Mouse (Mus musculus): ENCODE data around the gene Gm38431. TPM values are rescaled to one million over a fixed set of nuclear protein-coding genes. Genes with fewer than 3 reads are reported as not detected.

The Gm38431 gene
- polyA plus RNA-seq (2012; rRNA removed; ENCODE audit: low replicate concordance) = 1.6 and 3.5 TPM in 2 replicates

GRCm38 (mm10) chr9:21091707-21092320 is at the start of gene Gm38431, which contains the start of gene Raver1:
Gene Gm38431, minus strand, starts transcription at chr9:21091997.
Gene Raver1, minus strand, starts transcription at chr9:21092008.

GRCm38 (mm10) chr9:21131059-21131956 is 39.5 kb upstream of the Gm38431 start, which contains the start of gene Tyk2:
Gene Tyk2, minus strand, starts transcription at chr9:21131243.

GRCm38 (mm10) chr9:21073044-21073840 is 18.6 kb downstream of the Gm38431 start, which contains the start of the genes Gm49373 and Fdx1l:
Gene Gm49373, minus strand, starts transcription at chr9:21073096.
Gene Fdx1l, minus strand, starts transcription at chr9:21073614.

GRCm38 (mm10) chr9:21067006-21067684 is 24.7 kb downstream of the Gm38431 start, which contains the start of gene Zglp1:
Gene Zglp1, minus strand, starts transcription at chr9:21067093.

GRCm38 (mm10) chr9:21031896-21032351 is 59.9 kb downstream of the Gm38431 start, which contains the start of gene Icam5:
Gene Icam5, plus strand, starts transcription at chr9:21032073.

GRCm38 (mm10) chr9:21029291-21030054 is 62.3 kb downstream of the Gm38431 start, which contains the start of gene Icam4:
Gene Icam4, plus strand, starts transcription at chr9:21029373.

Other genes starting within 250 kb of the Gm38431 start
- gene A230050P20Rik, start 223.4 kb downstream of the Gm38431 start, polyA plus RNA-seq (2012; rRNA removed; ENCODE audit: low replicate concordance) = 48.6 and 128 TPM in 2 replicates
- gene Angptl6, start 212.3 kb downstream of the Gm38431 start, polyA plus RNA-seq (2012; rRNA removed; ENCODE audit: low replicate concordance) = 4.5 and 5.8 TPM in 2 replicates
- gene Ppan, start 203.8 kb downstream of the Gm38431 start, polyA plus RNA-seq (2012; rRNA removed; ENCODE audit: low replicate concordance) = 28.2 and 102 TPM in 2 replicates
- 84.9 and 143 TPM in 2 replicates for gene Eif3g, start 193.4 kb downstream of the Gm38431 start, polyA plus RNA-seq (2012; rRNA removed; ENCODE audit: low replicate concordance)
- gene Dnmt1, start 132.1 kb downstream of the Gm38431 start, polyA plus RNA-seq (2012; rRNA removed; ENCODE audit: low replicate concordance) = 12.0 and 35.0 TPM in 2 replicates
- gene S1pr2, start 115.2 kb downstream of the Gm38431 start, polyA plus RNA-seq (2012; rRNA removed; ENCODE audit: low replicate concordance) = 7.9 and 32.2 TPM in 2 replicates
- gene Mrpl4, start 89.3 kb downstream of the Gm38431 start, polyA plus RNA-seq (2012; rRNA removed; ENCODE audit: low replicate concordance) = 120 and 141 TPM in 2 replicates
- gene Icam1, start 76.0 kb downstream of the Gm38431 start, polyA plus RNA-seq (2012; rRNA removed; ENCODE audit: low replicate concordance) = 23.9 and 35.6 TPM in 2 replicates
- gene Icam4, start 62.6 kb downstream of the Gm38431 start, polyA plus RNA-seq (2012; rRNA removed; ENCODE audit: low replicate concordance) = 0.16 and 0.45 TPM in 2 replicates
- gene Icam5, start 59.9 kb downstream of the Gm38431 start, polyA plus RNA-seq (2012; rRNA removed; ENCODE audit: low replicate concordance) = 0.13 and 1.3 TPM in 2 replicates
- 0.39 TPM in 1 of 2 replicates, not detected in the other for gene Zglp1, start 24.9 kb downstream of the Gm38431 start, polyA plus RNA-seq (2012; rRNA removed; ENCODE audit: low replicate concordance)
- gene Gm49373, start 18.9 kb downstream of the Gm38431 start, polyA plus RNA-seq (2012; rRNA removed; ENCODE audit: low replicate concordance) = 0.19 and 0.48 TPM in 2 replicates
- gene Fdx1l, start 18.4 kb downstream of the Gm38431 start, polyA plus RNA-seq (2012; rRNA removed; ENCODE audit: low replicate concordance) = 67.7 and 90.0 TPM in 2 replicates
- 38.5 and 87.3 TPM in 2 replicates for gene Raver1, start within 50 bp of the Gm38431 start, polyA plus RNA-seq (2012; rRNA removed; ENCODE audit: low replicate concordance)
- 30.7 and 32.8 TPM in 2 replicates for gene Tyk2, start 39.2 kb upstream of the Gm38431 start, polyA plus RNA-seq (2012; rRNA removed; ENCODE audit: low replicate concordance)
- 55.1 and 87.0 TPM in 2 replicates for gene Cdc37, start 58.0 kb upstream of the Gm38431 start, polyA plus RNA-seq (2012; rRNA removed; ENCODE audit: low replicate concordance)
- 14.4 and 17.0 TPM in 2 replicates for gene Pde4a, start 73.7 kb upstream of the Gm38431 start, polyA plus RNA-seq (2012; rRNA removed; ENCODE audit: low replicate concordance)
- gene Keap1, start 147.4 kb upstream of the Gm38431 start, polyA plus RNA-seq (2012; rRNA removed; ENCODE audit: low replicate concordance) = 63.2 and 85.9 TPM in 2 replicates
- gene S1pr5, start 156.4 kb upstream of the Gm38431 start, polyA plus RNA-seq (2012; rRNA removed; ENCODE audit: low replicate concordance) = 0.46 and 1.4 TPM in 2 replicates
- gene Atg4d, start 173.3 kb upstream of the Gm38431 start, polyA plus RNA-seq (2012; rRNA removed; ENCODE audit: low replicate concordance) = 27.9 and 34.3 TPM in 2 replicates
- 24.1 and 24.6 TPM in 2 replicates for gene Kri1, start 196.0 kb upstream of the Gm38431 start, polyA plus RNA-seq (2012; rRNA removed; ENCODE audit: low replicate concordance)
- 28.0 and 33.8 TPM in 2 replicates for gene Cdkn2d, start 199.4 kb upstream of the Gm38431 start, polyA plus RNA-seq (2012; rRNA removed; ENCODE audit: low replicate concordance)
- gene Ap1m2, start 220.3 kb upstream of the Gm38431 start, polyA plus RNA-seq (2012; rRNA removed; ENCODE audit: low replicate concordance) = 0.10 and 24.9 TPM in 2 replicates
- gene Slc44a2, start 228.7 kb upstream of the Gm38431 start, polyA plus RNA-seq (2012; rRNA removed; ENCODE audit: low replicate concordance) = 49.0 and 101 TPM in 2 replicates